Mouse (Mus musculus) heart, embryonic 12.5 days (tissue): ENCODE results near the gene Myo1f. TPM values are rescaled to one million over a fixed set of nuclear protein-coding genes. Genes with fewer than 3 reads are reported as not detected.

Experiments
- ATAC-seq: fragments of 200-750 bp; cut with Nextera tagmentation; 2 replicates; pipeline ENCODE4 v1.8.0; 2017; ENCODE audit warnings: moderate TSS enrichment, moderate library complexity; ENCODE audit not compliant: insufficient number of reproducible peaks, low FRiP score
- H3K27ac ChIP-seq: fragments of 300-500 bp; sonication (generic); 2 replicates; pipeline ENCODE4 v1.5.1; 2016; ENCODE audit warnings: mild to moderate bottlenecking, moderate library complexity; ENCODE audit not compliant: poor library complexity, severe bottlenecking
- H3K27me3 ChIP-seq: fragments of 300-500 bp; sonication (generic); replicated peaks from 2 replicates; pipeline ENCODE4 v1.6.1; 2016; ENCODE audit warnings: mild to moderate bottlenecking, moderate library complexity
- H3K36me3 ChIP-seq: fragments of 300-500 bp; sonication (generic); 2 replicates; pipeline ENCODE4 v1.6.1; 2016; ENCODE audit warnings: mild to moderate bottlenecking, moderate library complexity
- H3K4me1 ChIP-seq: fragments of 300-500 bp; sonication (generic); replicated peaks from 2 replicates; pipeline ENCODE4 v1.6.1; 2016; ENCODE audit warnings: mild to moderate bottlenecking
- H3K4me2 ChIP-seq: fragments of 300-500 bp; sonication (generic); 2 replicates; pipeline ENCODE4 v1.6.1; 2016; ENCODE audit warnings: mild to moderate bottlenecking, moderate library complexity
- H3K4me3 ChIP-seq: fragments of 300-500 bp; sonication (generic); 2 replicates; pipeline ENCODE4 v1.5.1; 2016; ENCODE audit warnings: mild to moderate bottlenecking
- H3K9ac ChIP-seq: fragments of 300-500 bp; sonication (generic); 2 replicates; pipeline ENCODE4 v1.6.1; 2016; ENCODE audit warnings: mild to moderate bottlenecking, moderate library complexity
- H3K9me3 ChIP-seq: fragments of 300-500 bp; sonication (generic); replicated peaks from 2 replicates; pipeline ENCODE4 v1.6.1; 2016; ENCODE audit warnings: mild to moderate bottlenecking, moderate library complexity
- WGBS: fragments of 180-500 bp; shearing (Covaris S2); methylation state at CpG from one replicate; pipeline ENCODE4 v1.1.7; 2016; 5-methylcytosine and 5-hydroxymethylcytosine counted together
- polyA plus RNA-seq: library from polyadenylated mRNA; unstranded; fragments of >200 nt; fragmentation: Nextera tagmentation; extraction: Ambion mirVana; gene quantifications from 2 replicates; pipeline ENCODE4 v1.2.1, GENCODE M21; 2016

Gene Myo1f
- polyA plus RNA-seq, 1 experiment from 2014 or later: 1.9 TPM

- 51% methylated on average over 12 of the region's 12 CpGs for WGBS
- Histone ChIP-seq H3K4me1 (peaks cover 17% of the 10 kb centered on the region), H3K9ac (peak overlapping the region; percentile 84), H3K36me3 (peaks cover 38% of the 10 kb centered on the region), H3K4me2 (peak overlapping the region; percentile 74), H3K27ac (peak overlapping the region; percentile 98), H3K4me3 (peak overlapping the region; percentile 80), H3K9me3 (no peaks in the 10 kb centered on the region), H3K27me3 (no peaks in the 10 kb centered on the region)
- peak; percentile 59 for ATAC-seq
Measured at GRCm38 (mm10) chr17:33629487-33630125, 74.1 kb downstream of the Myo1f start.

- H3K4me3 ChIP-seq: peak overlapping the region; percentile 80; the same call in 1 of the 2 replicates
- WGBS: 75% methylated on average over 13 of the region's 13 CpGs
- H3K27ac ChIP-seq: no peak overlapping the region
- H3K36me3 ChIP-seq: peaks cover 38% of the 10 kb centered on the region
- peaks cover 17% of the 10 kb centered on the region for H3K4me1 ChIP-seq
- H3K9ac ChIP-seq: 0 out of 2 replicates have a peak overlapping the region, but pooled peaks have one; percentile 84
- no peaks in the 10 kb centered on the region for H3K9me3 ChIP-seq
- no peaks in the 10 kb centered on the region for H3K27me3 ChIP-seq
- H3K4me2 ChIP-seq: peak overlapping the region; percentile 74
- no peak for ATAC-seq
Measured at GRCm38 (mm10) chr17:33630171-33630895, 74.8 kb downstream of the Myo1f start.

GRCm38 (mm10) chr17:33631236-33631635 is 75.7 kb downstream of the Myo1f start:
- H3K4me3 ChIP-seq: no peak overlapping the region
- H3K36me3 ChIP-seq: peaks cover 38% of the 10 kb centered on the region
- H3K4me2 ChIP-seq: no peak overlapping the region
- no peaks in the 10 kb centered on the region for H3K9me3 ChIP-seq
- peaks cover 17% of the 10 kb centered on the region for H3K4me1 ChIP-seq
- no peak overlapping the region for H3K27ac ChIP-seq
- WGBS: 97% methylated on average over 9 of the region's 9 CpGs
- no peak overlapping the region for H3K9ac ChIP-seq
- H3K27me3 ChIP-seq: no peaks in the 10 kb centered on the region
- no peak for ATAC-seq

GRCm38 (mm10) chr17:33631796-33632195 is 76.3 kb downstream of the Myo1f start:
- no peaks in the 10 kb centered on the region for H3K9me3 ChIP-seq
- H3K9ac ChIP-seq: no peak overlapping the region
- ATAC-seq: no peak
- H3K4me1 ChIP-seq: peaks cover 17% of the 10 kb centered on the region
- no peak overlapping the region for H3K27ac ChIP-seq
- WGBS: 80% methylated on average over 5 of the region's 5 CpGs
- H3K36me3 ChIP-seq: peaks cover 38% of the 10 kb centered on the region
- no peak overlapping the region for H3K4me2 ChIP-seq
- no peak overlapping the region for H3K4me3 ChIP-seq
- H3K27me3 ChIP-seq: no peaks in the 10 kb centered on the region

GRCm38 (mm10) chr17:33637038-33637437 is 81.5 kb downstream of the Myo1f start:
- no peak overlapping the region for H3K4me3 ChIP-seq
- no peak for ATAC-seq
- H3K36me3 ChIP-seq: peaks cover 37% of the 10 kb centered on the region
- no peaks in the 10 kb centered on the region; the same call in 1 of the 2 replicates for H3K4me1 ChIP-seq
- 80% methylated on average over 2 of the region's 2 CpGs for WGBS
- no peaks in the 10 kb centered on the region for H3K27me3 ChIP-seq
- H3K4me2 ChIP-seq: no peak overlapping the region
- H3K27ac ChIP-seq: no peak overlapping the region
- no peak overlapping the region for H3K9ac ChIP-seq
- no peaks in the 10 kb centered on the region for H3K9me3 ChIP-seq

GRCm38 (mm10) chr17:33637516-33638276 is 82.2 kb downstream of the Myo1f start, which contains the start of gene Pram1:
Pram1 (plus strand) TSS chr17:33638056.
- WGBS: 72% methylated on average over 4 of the region's 4 CpGs
- no peak within 1 kb of the TSS for H3K4me2 ChIP-seq
- H3K9me3 ChIP-seq: no peaks in the 10 kb centered on the region
- H3K4me1 ChIP-seq: no peaks in the 10 kb centered on the region; the same call in 1 of the 2 replicates
- H3K4me3 ChIP-seq: no peak within 1 kb of the TSS
- peaks cover 37% of the 10 kb centered on the region for H3K36me3 ChIP-seq
- H3K27me3 ChIP-seq: no peaks in the 10 kb centered on the region
- no peak for ATAC-seq
- H3K27ac ChIP-seq: no peak within 1 kb of the TSS
- no peak within 1 kb of the TSS for H3K9ac ChIP-seq

GRCm38 (mm10) chr17:33639743-33640142 is 84.2 kb downstream of the Myo1f start:
- no peaks in the 10 kb centered on the region for H3K9me3 ChIP-seq
- 38% methylated on average over 6 of the region's 6 CpGs for WGBS
- no peak for ATAC-seq
- peaks cover 47% of the 10 kb centered on the region for H3K36me3 ChIP-seq
- H3K27me3 ChIP-seq: no peaks in the 10 kb centered on the region
- H3K4me1 ChIP-seq: no peaks in the 10 kb centered on the region; the same call in 1 of the 2 replicates
- H3K9ac ChIP-seq: no peak overlapping the region
- no peak overlapping the region for H3K4me3 ChIP-seq
- no peak overlapping the region for H3K4me2 ChIP-seq
- no peak overlapping the region for H3K27ac ChIP-seq

GRCm38 (mm10) chr17:33644068-33644467 is 88.6 kb downstream of the Myo1f start:
- Histone ChIP-seq H3K27me3 (no peaks in the 10 kb centered on the region), H3K4me1 (no peaks in the 10 kb centered on the region; the same call in 1 of the 2 replicates)

GRCm38 (mm10) chr17:33645073-33645472 is 89.6 kb downstream of the Myo1f start:
- H3K9ac ChIP-seq: no peak overlapping the region
- WGBS: 93% methylated on average over 8 of the region's 8 CpGs
- H3K4me2 ChIP-seq: no peak overlapping the region
- no peak overlapping the region for H3K4me3 ChIP-seq
- H3K9me3 ChIP-seq: no peaks in the 10 kb centered on the region
- H3K36me3 ChIP-seq: peaks cover 80% of the 10 kb centered on the region
- H3K27me3 ChIP-seq: no peaks in the 10 kb centered on the region
- no peak overlapping the region for H3K27ac ChIP-seq
- H3K4me1 ChIP-seq: no peaks in the 10 kb centered on the region; the same call in 1 of the 2 replicates
- ATAC-seq: no peak

More at GRCm38 (mm10) chr17:33644068-33644467, 88.6 kb downstream of the Myo1f start:
- Histone ChIP-seq H3K9ac (no peak overlapping the region), H3K36me3 (peaks cover 70% of the 10 kb centered on the region), H3K4me2 (no peak overlapping the region), H3K27ac (no peak overlapping the region), H3K9me3 (no peaks in the 10 kb centered on the region), H3K4me3 (no peak overlapping the region)
- no peak for ATAC-seq
- WGBS: 89% methylated on average over 4 of the region's 4 CpGs

GRCm38 (mm10) chr17:33649781-33650475 is 94.4 kb downstream of the Myo1f start:
- WGBS: 97% methylated on average over 34 of the region's 34 CpGs
- ATAC-seq: peak; percentile 56
- Histone ChIP-seq H3K27me3 (no peaks in the 10 kb centered on the region), H3K9ac (no peak overlapping the region), H3K27ac (no peak overlapping the region), H3K4me1 (no peaks in the 10 kb centered on the region), H3K4me2 (no peak overlapping the region), H3K9me3 (no peaks in the 10 kb centered on the region), H3K4me3 (no peak overlapping the region), H3K36me3 (peaks cover 92% of the 10 kb centered on the region)
